Mouse (Mus musculus): ENCODE measurements around the gene Eef1akmt2. TPM values are rescaled to one million over a fixed set of nuclear protein-coding genes. Genes with fewer than 3 reads are reported as not detected.

Gene Eef1akmt2
- polyA plus RNA-seq (2016; fragmentation: Nextera tagmentation; extraction: Ambion mirVana): 76.8 and 80.9 TPM in 2 replicates

GRCm38 (mm10) chr7:132852173-132852844 lies at the start of gene Eef1akmt2:
Gene Eef1akmt2, minus strand, starts transcription at chr7:132852673.
- H3K27me3 ChIP-seq (ENCODE audit: poor library complexity, severe bottlenecking): no peaks in the 10 kb centered on the region
- no peaks in the 10 kb centered on the region for H3K9me3 ChIP-seq
- peak; percentile 86 for DNase-seq (ENCODE audit: extremely low spot score, low spot score)
- peaks cover 27% of the 10 kb centered on the region for H3K4me1 ChIP-seq
- H3K27ac ChIP-seq: peak within 1 kb of the TSS; percentile 96
- H3K36me3 ChIP-seq (replicated peaks): peaks cover 34% of the 10 kb centered on the region
- peak within 1 kb of the TSS; percentile 68 for H3K4me3 ChIP-seq
- under 1% methylated on average over 37 of the region's 37 CpGs for WGBS

- Histone ChIP-seq H3K4me3 (no peak overlapping the region), H3K27me3 (ENCODE audit: poor library complexity, severe bottlenecking) (no peaks in the 10 kb centered on the region), H3K9me3 (0 out of 2 replicates have a peak, but pooled peaks cover 7% of the 10 kb centered on the region), H3K27ac (no peak overlapping the region), H3K4me1 (no peaks in the 10 kb centered on the region), H3K36me3 (replicated peaks) (no peaks in the 10 kb centered on the region)
- WGBS: 55% methylated on average over 2 of the region's 2 CpGs
- DNase-seq (ENCODE audit: extremely low spot score, low spot score): no peak
Observed at GRCm38 (mm10) chr7:132900826-132901531, 48.5 kb upstream of the Eef1akmt2 start.

GRCm38 (mm10) chr7:132898234-132898633 lies 45.8 kb upstream of the Eef1akmt2 start:
- H3K36me3 ChIP-seq (replicated peaks): no peaks in the 10 kb centered on the region
- no peak for DNase-seq (ENCODE audit: extremely low spot score, low spot score)
- no peak overlapping the region for H3K4me3 ChIP-seq
- WGBS: 91% methylated on average over 2 of the region's 2 CpGs
- no peak overlapping the region for H3K27ac ChIP-seq
- H3K9me3 ChIP-seq: 0 out of 2 replicates have a peak, but pooled peaks cover 7% of the 10 kb centered on the region
- H3K27me3 ChIP-seq (ENCODE audit: poor library complexity, severe bottlenecking): no peaks in the 10 kb centered on the region
- H3K4me1 ChIP-seq: no peaks in the 10 kb centered on the region

GRCm38 (mm10) chr7:132897258-132897657 lies 44.8 kb upstream of the Eef1akmt2 start:
- WGBS: 83% methylated on average over 10 of the region's 10 CpGs
- DNase-seq (ENCODE audit: extremely low spot score, low spot score): no peak

GRCm38 (mm10) chr7:132896206-132896815 lies 43.8 kb upstream of the Eef1akmt2 start:
- H3K27me3 ChIP-seq (ENCODE audit: poor library complexity, severe bottlenecking): no peaks in the 10 kb centered on the region
- no peak overlapping the region for H3K4me3 ChIP-seq
- H3K27ac ChIP-seq: no peak overlapping the region
- no peaks in the 10 kb centered on the region for H3K36me3 ChIP-seq (replicated peaks)
- H3K9me3 ChIP-seq: 0 out of 2 replicates have a peak, but pooled peaks cover 7% of the 10 kb centered on the region
- no peaks in the 10 kb centered on the region for H3K4me1 ChIP-seq
- no peak for DNase-seq (ENCODE audit: extremely low spot score, low spot score)
- WGBS: 88% methylated on average over 9 of the region's 9 CpGs

More at GRCm38 (mm10) chr7:132897258-132897657, 44.8 kb upstream of the Eef1akmt2 start:
- Histone ChIP-seq H3K27ac (no peak overlapping the region), H3K9me3 (0 out of 2 replicates have a peak, but pooled peaks cover 7% of the 10 kb centered on the region), H3K4me3 (no peak overlapping the region), H3K27me3 (ENCODE audit: poor library complexity, severe bottlenecking) (no peaks in the 10 kb centered on the region), H3K36me3 (replicated peaks) (no peaks in the 10 kb centered on the region), H3K4me1 (no peaks in the 10 kb centered on the region)

GRCm38 (mm10) chr7:132894841-132895555 lies 42.5 kb upstream of the Eef1akmt2 start:
- Histone ChIP-seq H3K36me3 (replicated peaks) (no peaks in the 10 kb centered on the region), H3K27me3 (ENCODE audit: poor library complexity, severe bottlenecking) (no peaks in the 10 kb centered on the region), H3K4me3 (no peak overlapping the region), H3K27ac (no peak overlapping the region), H3K4me1 (no peaks in the 10 kb centered on the region), H3K9me3 (0 out of 2 replicates have a peak, but pooled peaks cover 7% of the 10 kb centered on the region)
- no peak for DNase-seq (ENCODE audit: extremely low spot score, low spot score)
- WGBS: 84% methylated on average over 7 of the region's 7 CpGs

- no peak overlapping the region for H3K27ac ChIP-seq
- no peak overlapping the region for H3K4me3 ChIP-seq
- H3K4me1 ChIP-seq: no peaks in the 10 kb centered on the region
- 82% methylated on average over 1 of the region's 1 CpGs for WGBS
- H3K9me3 ChIP-seq: 0 out of 2 replicates have a peak, but pooled peaks cover 5% of the 10 kb centered on the region
- no peaks in the 10 kb centered on the region for H3K27me3 ChIP-seq (ENCODE audit: poor library complexity, severe bottlenecking)
- no peak for DNase-seq (ENCODE audit: extremely low spot score, low spot score)
- no peaks in the 10 kb centered on the region for H3K36me3 ChIP-seq (replicated peaks)
Observed at GRCm38 (mm10) chr7:132893336-132893735, 40.9 kb upstream of the Eef1akmt2 start.

GRCm38 (mm10) chr7:132892806-132893205 lies 40.3 kb upstream of the Eef1akmt2 start:
- H3K27ac ChIP-seq: no peak overlapping the region
- H3K4me3 ChIP-seq: no peak overlapping the region
- H3K4me1 ChIP-seq: no peaks in the 10 kb centered on the region; the same call in 1 of the 2 replicates
- H3K27me3 ChIP-seq (ENCODE audit: poor library complexity, severe bottlenecking): no peaks in the 10 kb centered on the region
- no peaks in the 10 kb centered on the region for H3K36me3 ChIP-seq (replicated peaks)
- DNase-seq (ENCODE audit: extremely low spot score, low spot score): no peak
- no peaks in the 10 kb centered on the region for H3K9me3 ChIP-seq
- whole genome bisulfite sequencing: 85% methylated on average over 7 of the region's 7 CpGs

- Histone ChIP-seq H3K9me3 (no peaks in the 10 kb centered on the region), H3K36me3 (replicated peaks) (no peaks in the 10 kb centered on the region), H3K27ac (no peak overlapping the region), H3K27me3 (ENCODE audit: poor library complexity, severe bottlenecking) (no peaks in the 10 kb centered on the region), H3K4me1 (peaks cover 5% of the 10 kb centered on the region; the same call in 1 of the 2 replicates), H3K4me3 (no peak overlapping the region)
- WGBS: 62% methylated on average over 4 of the region's 4 CpGs
- no peak for DNase-seq (ENCODE audit: extremely low spot score, low spot score)
Observed at GRCm38 (mm10) chr7:132892311-132892661, 39.8 kb upstream of the Eef1akmt2 start.

GRCm38 (mm10) chr7:132891561-132892310 lies 39.3 kb upstream of the Eef1akmt2 start:
- Histone ChIP-seq H3K4me3 (no peak overlapping the region), H3K9me3 (no peaks in the 10 kb centered on the region), H3K27me3 (ENCODE audit: poor library complexity, severe bottlenecking) (no peaks in the 10 kb centered on the region), H3K36me3 (replicated peaks) (no peaks in the 10 kb centered on the region), H3K27ac (no peak overlapping the region), H3K4me1 (peaks cover 11% of the 10 kb centered on the region; the same call in 1 of the 2 replicates)
- WGBS: 88% methylated on average over 5 of the region's 5 CpGs
- no peak for DNase-seq (ENCODE audit: extremely low spot score, low spot score)

GRCm38 (mm10) chr7:132890201-132890600 lies 37.7 kb upstream of the Eef1akmt2 start:
- Histone ChIP-seq H3K4me1 (peaks cover 11% of the 10 kb centered on the region; the same call in 1 of the 2 replicates), H3K36me3 (replicated peaks) (peaks cover 6% of the 10 kb centered on the region; the same call in 1 of the 2 replicates), H3K27ac (no peak overlapping the region), H3K4me3 (no peak overlapping the region), H3K9me3 (no peaks in the 10 kb centered on the region), H3K27me3 (ENCODE audit: poor library complexity, severe bottlenecking) (no peaks in the 10 kb centered on the region)
- no peak for DNase-seq (ENCODE audit: extremely low spot score, low spot score)
- WGBS: 92% methylated on average over 5 of the region's 5 CpGs

- peaks cover 11% of the 10 kb centered on the region; the same call in 1 of the 2 replicates for H3K4me1 ChIP-seq
- no peaks in the 10 kb centered on the region for H3K9me3 ChIP-seq
- no peak overlapping the region for H3K27ac ChIP-seq
- H3K4me3 ChIP-seq: no peak overlapping the region
- H3K36me3 ChIP-seq (replicated peaks): peaks cover 11% of the 10 kb centered on the region
- WGBS: 95% methylated on average over 8 of the region's 8 CpGs
- H3K27me3 ChIP-seq (ENCODE audit: poor library complexity, severe bottlenecking): no peaks in the 10 kb centered on the region
- no peak for DNase-seq (ENCODE audit: extremely low spot score, low spot score)
Observed at GRCm38 (mm10) chr7:132889691-132890090, 37.2 kb upstream of the Eef1akmt2 start.
